Mouse (Mus musculus) testis, adult 2 months (tissue): ENCODE results near the gene Gm20388. TPM values are rescaled to one million over a fixed set of nuclear protein-coding genes. Genes with fewer than 3 reads are reported as not detected.

Experiments used
- H3K27ac ChIP-seq: fragments of 200-500 bp; 2 replicates; pipeline ENCODE4 v1.5.1; 2012; ENCODE audit warnings: low read depth, low read length; ENCODE audit not compliant: control insufficient read depth, insufficient read depth
- H3K27me3 ChIP-seq: fragments of 200-500 bp; 2 replicates; pipeline ENCODE4 v1.6.1; 2012; ENCODE audit warnings: mild to moderate bottlenecking, low read length, moderate library complexity; ENCODE audit not compliant: control insufficient read depth, insufficient read depth
- H3K36me3 ChIP-seq: fragments of 200-500 bp; 2 replicates; pipeline ENCODE4 v1.6.1; 2012; ENCODE audit warnings: mild to moderate bottlenecking, low read length; ENCODE audit not compliant: control insufficient read depth, insufficient read depth
- H3K4me1 ChIP-seq: fragments of 200-500 bp; 2 replicates; pipeline ENCODE4 v1.6.1; 2012; ENCODE audit warnings: low read length; ENCODE audit not compliant: control insufficient read depth, insufficient read depth
- H3K4me3 ChIP-seq: fragments of 200-500 bp; 2 replicates; pipeline ENCODE4 v1.5.1; 2012; ENCODE audit warnings: low read depth, mild to moderate bottlenecking, low read length, moderate library complexity, mixed read lengths; ENCODE audit not compliant: control insufficient read depth
- CTCF ChIP-seq: fragments of 200-500 bp; IDR thresholded peaks from 2 replicates; pipeline ENCODE4 v1.5.1; 2012; ENCODE audit warnings: low read depth, mild to moderate bottlenecking, inconsistent platforms, low read length, moderate library complexity; ENCODE audit not compliant: control insufficient read depth, insufficient read depth, insufficient replicate concordance
- POLR2A ChIP-seq: fragments of 200-500 bp; IDR thresholded peaks from 2 replicates; pipeline ENCODE4 v1.6.1; 2012; ENCODE audit warnings: low read depth, mild to moderate bottlenecking, inconsistent platforms, low read length, moderate library complexity; ENCODE audit not compliant: control insufficient read depth
- polyA plus RNA-seq: library from polyadenylated mRNA; depleted of rRNA; stranded (reverse); fragments of >200 nt; gene quantifications from 2 replicates; pipeline ENCODE4 v1.2.3, GENCODE M21; 2012

Gene Gm20388
- polyA plus RNA-seq, 1 experiment, result 5.6 TPM

- H3K4me1 ChIP-seq, result peaks cover 6% of the 10 kb centered on the region
- no peaks in the 10 kb centered on the region for H3K27me3 ChIP-seq
- H3K36me3 ChIP-seq, result no peaks in the 10 kb centered on the region
- TF ChIP-seq POLR2A (no peak), CTCF (no peak)
- H3K4me3 ChIP-seq, result no peak overlapping the region
- no peak overlapping the region for H3K27ac ChIP-seq
Measured at GRCm38 (mm10) chr8:123685477-123685876, 3774.8 kb downstream of the Gm20388 start.

DNA sequence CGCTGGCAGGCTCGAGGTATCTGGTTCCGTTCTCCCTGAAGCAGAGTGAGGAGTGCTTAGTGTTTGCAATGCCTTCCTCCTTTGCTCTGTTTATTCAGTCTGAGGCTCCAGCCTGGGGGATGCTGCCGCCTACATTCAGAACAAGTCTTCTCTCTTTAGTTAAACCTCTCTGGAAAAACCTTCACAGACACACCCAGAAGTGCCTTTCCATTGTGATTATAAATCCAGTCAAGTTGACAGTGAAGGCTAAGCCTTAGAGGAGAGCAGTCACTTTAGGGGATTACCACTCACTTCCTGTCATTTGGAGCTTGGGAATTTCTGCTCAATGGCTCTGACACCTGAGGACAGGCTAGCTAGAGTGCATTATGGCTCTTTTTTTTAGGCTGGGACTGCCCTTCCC lies 3777.2 kb downstream of the Gm20388 start:
- Histone ChIP-seq H3K4me1 (no peaks in the 10 kb centered on the region), H3K27me3 (no peaks in the 10 kb centered on the region), H3K36me3 (no peaks in the 10 kb centered on the region), H3K27ac (no peak overlapping the region), H3K4me3 (no peak overlapping the region)
- TF ChIP-seq CTCF (no peak), POLR2A (no peak)

GRCm38 (mm10) chr8:123692165-123692962 lies 3781.7 kb downstream of the Gm20388 start:
- H3K27ac ChIP-seq, result no peak overlapping the region
- no peaks in the 10 kb centered on the region for H3K4me1 ChIP-seq
- no peak overlapping the region for H3K4me3 ChIP-seq
- H3K27me3 ChIP-seq, result no peaks in the 10 kb centered on the region
- no peak for TF ChIP-seq POLR2A
- TF ChIP-seq CTCF, result no peak
- no peaks in the 10 kb centered on the region for H3K36me3 ChIP-seq

- Histone ChIP-seq H3K27ac (no peak overlapping the region), H3K4me1 (no peaks in the 10 kb centered on the region), H3K27me3 (no peaks in the 10 kb centered on the region), H3K4me3 (no peak overlapping the region), H3K36me3 (no peaks in the 10 kb centered on the region)
- TF ChIP-seq POLR2A (no peak), CTCF (no peak)
Measured at GRCm38 (mm10) chr8:123696167-123696566, 3785.5 kb downstream of the Gm20388 start.

DNA sequence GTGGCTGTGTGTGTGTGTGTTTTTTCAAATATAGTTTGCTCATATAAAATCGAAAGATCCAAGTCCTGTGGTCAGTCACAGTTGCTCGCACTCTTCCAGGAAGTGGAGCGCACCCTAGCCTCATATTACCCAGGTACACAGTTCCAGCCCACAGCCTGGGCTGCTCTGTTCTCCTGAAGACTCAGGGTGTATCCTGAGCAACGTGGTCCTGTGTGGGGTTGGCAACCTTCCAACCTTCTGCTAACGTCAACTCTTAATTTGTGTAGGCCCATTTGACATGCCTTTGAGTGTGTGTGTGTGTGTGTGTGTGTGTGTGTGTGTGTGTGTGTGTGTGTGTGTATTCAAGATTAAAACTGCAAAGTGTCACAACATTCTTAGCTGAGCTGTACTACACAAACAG lies 3786.7 kb downstream of the Gm20388 start:
- 0 out of 2 replicates have a peak, but pooled peaks cover 2% of the 10 kb centered on the region for H3K4me1 ChIP-seq
- no peak overlapping the region for H3K4me3 ChIP-seq
- H3K36me3 ChIP-seq, result no peaks in the 10 kb centered on the region
- no peaks in the 10 kb centered on the region for H3K27me3 ChIP-seq
- no peak overlapping the region for H3K27ac ChIP-seq
- TF ChIP-seq POLR2A, result no peak
- no peak for TF ChIP-seq CTCF

DNA sequence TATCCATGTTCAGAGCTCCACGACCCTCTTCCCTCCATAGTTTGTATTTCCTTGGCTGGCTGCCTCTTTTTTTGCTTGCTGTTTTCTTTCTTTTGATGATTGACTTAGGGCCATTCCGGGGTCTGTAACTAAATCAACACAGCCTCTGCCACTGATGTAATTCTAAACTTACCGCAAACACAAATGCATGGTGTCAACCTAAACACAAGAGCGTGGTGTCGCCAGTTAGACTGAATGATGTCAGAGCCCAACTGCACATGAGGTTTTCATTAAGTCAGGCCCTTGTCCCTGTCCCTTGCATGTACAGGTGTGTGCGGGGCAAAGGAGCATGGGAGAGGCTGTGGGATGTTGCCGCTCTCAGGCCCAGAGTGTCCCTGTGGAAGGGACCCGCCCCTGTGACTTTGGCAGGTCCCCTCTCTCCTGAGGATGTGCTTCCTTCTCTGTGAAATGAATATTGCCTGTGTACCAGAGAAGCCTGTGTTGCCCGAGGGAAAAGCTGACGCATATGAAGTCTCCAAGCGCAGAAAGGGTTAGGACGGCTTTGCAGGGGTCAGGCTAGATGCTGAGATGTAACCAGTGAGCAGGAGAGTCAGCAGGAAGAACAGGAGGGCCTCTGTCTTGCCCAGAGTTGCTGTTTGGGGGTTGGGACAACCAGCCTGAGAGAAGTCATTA lies 3789.9 kb downstream of the Gm20388 start:
- Histone ChIP-seq H3K4me1 (0 out of 2 replicates have a peak, but pooled peaks cover 2% of the 10 kb centered on the region), H3K27ac (no peak overlapping the region), H3K27me3 (no peaks in the 10 kb centered on the region), H3K36me3 (no peaks in the 10 kb centered on the region), H3K4me3 (no peak overlapping the region)
- TF ChIP-seq CTCF (no peak), POLR2A (no peak)

DNA sequence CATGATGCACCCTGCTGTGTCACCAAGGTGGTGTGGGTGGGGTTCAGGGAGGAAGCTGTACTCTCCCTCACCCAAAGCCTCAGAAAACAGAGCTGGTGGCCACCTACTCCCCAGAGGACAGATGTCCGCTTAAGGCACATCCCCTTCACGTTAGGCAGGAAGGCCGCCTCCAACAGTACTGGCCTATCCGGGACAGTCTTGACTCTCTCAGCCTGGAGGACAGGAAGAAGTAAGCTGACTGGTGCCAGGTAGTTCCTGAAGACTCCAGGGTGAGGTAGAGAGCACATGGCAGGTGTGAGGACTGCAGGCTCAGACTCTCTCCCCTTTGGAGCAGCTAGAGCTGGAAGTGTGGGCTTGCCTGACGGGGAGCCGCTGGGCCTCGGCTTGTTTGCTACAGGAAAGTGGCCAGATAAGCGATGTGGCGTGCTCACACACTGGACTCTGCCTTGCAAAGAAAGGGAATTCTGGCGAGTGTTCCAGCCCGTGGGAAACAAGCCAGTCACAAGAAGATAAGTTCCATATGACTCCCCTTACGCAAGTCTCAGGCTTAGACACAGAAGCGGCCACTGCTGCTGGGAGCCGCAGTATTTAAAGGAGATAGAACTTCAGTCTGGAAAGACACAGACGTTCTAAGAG lies 3791.4 kb downstream of the Gm20388 start:
- no peak overlapping the region for H3K27ac ChIP-seq
- 0 out of 2 replicates have a peak, but pooled peaks cover 2% of the 10 kb centered on the region for H3K4me1 ChIP-seq

More for the DNA sequence above, 3791.4 kb downstream of the Gm20388 start:
- H3K27me3 ChIP-seq, result no peaks in the 10 kb centered on the region
- no peak for TF ChIP-seq CTCF
- TF ChIP-seq POLR2A, result no peak
- H3K4me3 ChIP-seq, result no peak overlapping the region
- H3K36me3 ChIP-seq, result no peaks in the 10 kb centered on the region
